ENCODE assay signal across 8 mouse cellular contexts in the genomic region with DNA sequence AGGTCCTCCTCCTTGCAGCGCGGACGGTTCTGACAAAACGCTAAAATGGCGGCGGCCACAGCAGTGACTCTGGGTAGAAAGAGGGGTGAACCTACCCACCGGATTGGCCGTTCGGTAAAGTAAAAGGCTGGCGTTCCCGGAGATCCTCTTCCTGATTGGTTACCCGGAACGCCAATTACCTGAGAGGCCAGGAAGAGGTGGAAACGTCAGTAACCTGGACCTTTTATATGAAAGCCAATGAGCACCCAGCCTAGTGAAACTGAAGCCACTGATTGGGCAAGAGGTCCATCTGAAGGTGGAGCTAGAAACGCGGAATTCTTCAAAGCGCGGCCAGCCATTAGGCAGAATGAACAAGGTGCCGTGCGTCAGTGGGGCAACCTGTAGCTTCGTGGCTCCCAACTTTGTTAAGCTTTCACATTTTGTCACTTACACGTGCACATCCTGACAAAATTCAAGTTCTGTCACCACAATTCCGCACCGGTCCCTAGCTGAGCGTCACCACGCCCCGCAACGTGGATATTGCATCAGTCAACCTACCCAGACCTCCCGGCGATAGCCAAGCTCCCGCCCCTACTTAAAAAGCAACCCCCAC. TPM values are rescaled to one million over a fixed set of nuclear protein-coding genes. Genes with fewer than 3 reads are reported as not detected.
A peak's percentile ranks its signal among the peaks of the same experiment; 100 is the strongest.
DNase-seq lines count a peak whose midpoint lies in the region; ATAC-seq and TF ChIP-seq lines count a peak whose summit lies in the region.

Rbm4 (minus strand) TSS at position 71 of the 592 bp plus-strand sequence.

- peak; percentile 99 for DNase-seq in heart, postnatal 10 days
- peak; percentile 100 for DNase-seq in large intestine, adult 2 months (ENCODE audit: low read depth, low spot score)
- DNase-seq in liver, postnatal 0 days: peak; percentile 95
- peak; percentile 96 for DNase-seq in testis, postnatal 10 days (ENCODE audit: low spot score)

- peak within 1 kb of the TSS; percentile 84 for H3K27ac ChIP-seq in ES-Bruce4 (ENCODE audit: insufficient read depth, low read length)
- peak within 1 kb of the TSS; percentile 82 for H3K27ac ChIP-seq in forebrain, embryonic 13.5 days
- peak within 1 kb of the TSS; percentile 89 for H3K27ac ChIP-seq in liver, postnatal 0 days (ENCODE audit: low read depth)
- H3K27ac ChIP-seq in neural tube, embryonic 14.5 days (ENCODE audit: low read depth, low read length): peak within 1 kb of the TSS; percentile 82

- peak within 1 kb of the TSS; percentile 96 for H3K4me3 ChIP-seq in ES-Bruce4 (ENCODE audit: low read depth, low read length)
- H3K4me3 ChIP-seq in forebrain, embryonic 13.5 days: peak within 1 kb of the TSS; percentile 70
- H3K4me3 ChIP-seq in liver, postnatal 0 days (ENCODE audit: low read depth, low read length): peak within 1 kb of the TSS; percentile 79
- H3K4me3 ChIP-seq in neural tube, embryonic 14.5 days (ENCODE audit: low read depth, low read length): peak within 1 kb of the TSS; percentile 70

- no peak for TF ChIP-seq EP300 in ES-Bruce4 (IDR thresholded peaks at IDR 0.05; ENCODE audit: insufficient read depth, low read depth, low read length)
- peak; percentile 58; the same call in 1 of the 2 replicates for TF ChIP-seq EP300 in liver, postnatal 0 days (IDR thresholded peaks at IDR 0.05; ENCODE audit: low read depth)

- peaks cover 42% of the 10 kb centered on the region for H3K36me3 ChIP-seq in ES-Bruce4 (ENCODE audit: control insufficient read depth, insufficient read depth, low read length, poor library complexity, severe bottlenecking)
- peaks cover 39% of the 10 kb centered on the region for H3K36me3 ChIP-seq in forebrain, embryonic 13.5 days (ENCODE audit: poor library complexity, severe bottlenecking)
- H3K36me3 ChIP-seq in liver, postnatal 0 days (replicated peaks; ENCODE audit: insufficient read depth, low read length): peaks cover 43% of the 10 kb centered on the region
- peaks cover 13% of the 10 kb centered on the region for H3K36me3 ChIP-seq in neural tube, embryonic 14.5 days (ENCODE audit: control insufficient read depth, insufficient read depth, low read length)

- peak; percentile 100 for ATAC-seq in cerebellum, adult (ENCODE audit: insufficient number of reproducible peaks, low FRiP score, low TSS enrichment)
- ATAC-seq in forebrain, embryonic 13.5 days: peak; percentile 98
- ATAC-seq in liver, postnatal 0 days: peak; percentile 98
- peak; percentile 98 for ATAC-seq in neural tube, embryonic 14.5 days (ENCODE audit: low read depth)

- intact Hi-C loops in heart, postnatal 10 days (cut with DNase I): no loop called here

- H3K9ac ChIP-seq in ES-Bruce4 (ENCODE audit: low read depth, poor library complexity, severe bottlenecking): peak within 1 kb of the TSS; percentile 86
- H3K9ac ChIP-seq in forebrain, embryonic 13.5 days: peak within 1 kb of the TSS; percentile 76
- peak within 1 kb of the TSS; percentile 75 for H3K9ac ChIP-seq in liver, postnatal 0 days (replicated peaks)
- H3K9ac ChIP-seq in neural tube, embryonic 14.5 days (replicated peaks; ENCODE audit: low read depth, low read length): peak within 1 kb of the TSS; percentile 64

- H3K4me1 ChIP-seq in ES-Bruce4 (ENCODE audit: control insufficient read depth, insufficient read depth, low read length): peaks cover 4% of the 10 kb centered on the region
- H3K4me1 ChIP-seq in forebrain, embryonic 13.5 days: peaks cover 46% of the 10 kb centered on the region
- peaks cover 25% of the 10 kb centered on the region for H3K4me1 ChIP-seq in liver, postnatal 0 days (ENCODE audit: insufficient read depth)
- H3K4me1 ChIP-seq in neural tube, embryonic 14.5 days (ENCODE audit: control insufficient read depth, insufficient read depth, low read length): peaks cover 35% of the 10 kb centered on the region

- 1% methylated on average over 31 of the region's 31 CpGs for WGBS in forebrain, embryonic 13.5 days
- under 1% methylated on average over 31 of the region's 31 CpGs for WGBS in large intestine, adult 2 months
- under 1% methylated on average over 31 of the region's 31 CpGs for WGBS in liver, postnatal 0 days (ENCODE audit: insufficient replicate concordance)
- WGBS in neural tube, embryonic 14.5 days: under 1% methylated on average over 31 of the region's 31 CpGs

- H3K9me3 ChIP-seq in ES-Bruce4 (replicated peaks; ENCODE audit: control insufficient read depth, insufficient read depth, low read length, poor library complexity, severe bottlenecking): no peaks in the 10 kb centered on the region
- H3K9me3 ChIP-seq in forebrain, embryonic 13.5 days (replicated peaks): no peaks in the 10 kb centered on the region
- no peaks in the 10 kb centered on the region for H3K9me3 ChIP-seq in liver, postnatal 0 days (ENCODE audit: low read length)
- H3K9me3 ChIP-seq in neural tube, embryonic 14.5 days (ENCODE audit: control insufficient read depth, low read length): no peaks in the 10 kb centered on the region

- TF ChIP-seq POLR2A in ES-Bruce4 (IDR thresholded peaks at IDR 0.05; ENCODE audit: insufficient read depth, low read length): peak; percentile 29

- H3K27me3 ChIP-seq in ES-Bruce4 (ENCODE audit: control insufficient read depth, insufficient read depth, low read length, poor library complexity, severe bottlenecking): no peaks in the 10 kb centered on the region
- no peaks in the 10 kb centered on the region for H3K27me3 ChIP-seq in forebrain, embryonic 13.5 days
- no peaks in the 10 kb centered on the region for H3K27me3 ChIP-seq in liver, postnatal 0 days (ENCODE audit: insufficient read depth, low read length)
- no peaks in the 10 kb centered on the region for H3K27me3 ChIP-seq in neural tube, embryonic 14.5 days (ENCODE audit: control insufficient read depth, insufficient read depth, low read length)

- peak within 1 kb of the TSS; percentile 80 for H3K4me2 ChIP-seq in forebrain, embryonic 13.5 days
- peak within 1 kb of the TSS; percentile 85 for H3K4me2 ChIP-seq in liver, postnatal 0 days (ENCODE audit: low read depth, low read length)
- peak within 1 kb of the TSS; percentile 63 for H3K4me2 ChIP-seq in neural tube, embryonic 14.5 days (ENCODE audit: low read depth, low read length)

- TF ChIP-seq CTCF in ES-Bruce4 (IDR thresholded peaks at IDR 0.05; ENCODE audit: low read depth, low read length): no peak
- TF ChIP-seq CTCF in liver, postnatal 0 days (IDR thresholded peaks at IDR 0.05; ENCODE audit: low read depth): no peak

RNA-seq across cellular contexts. Expression of gene Rbm4, which starts in this region (rescaled TPM):
- 67.6 and 72.7 TPM in 2 replicates for polyA plus RNA-seq in ES-Bruce4 (2011; ENCODE audit: insufficient read depth, insufficient read length, low read depth, missing spikeins)
- 103 TPM in 2 replicates for polyA plus RNA-seq in forebrain, embryonic 13.5 days (2015; fragmentation: Nextera tagmentation; extraction: Ambion mirVana)
- 10 to 100 TPM; 43.1 to 49.2 TPM for total RNA-seq in heart, postnatal 10 days (2021)
- polyA plus RNA-seq in large intestine, adult 2 months (2012; rRNA removed): 39.5 and 48.7 TPM in 2 replicates
- polyA plus RNA-seq in liver, postnatal 0 days (2015; fragmentation: Nextera tagmentation; extraction: Ambion mirVana): 15.2 and 17.3 TPM in 2 replicates
- polyA plus RNA-seq in neural tube, embryonic 14.5 days (2014; fragmentation: Nextera tagmentation; extraction: Ambion mirVana): 81.1 and 95.9 TPM in 2 replicates

Comparison
In these comparisons a context has a peak if more than half of its experiments do, and no peak if none do; other contexts are left out.
1. Peak in every context shown above with its lines: DNase-seq, ATAC-seq, H3K4me3 ChIP-seq and H3K27ac ChIP-seq.